Mouse (Mus musculus) heart, embryonic 10.5 days (tissue): ENCODE measurements around the gene Ccdc114. TPM values are rescaled to one million over a fixed set of nuclear protein-coding genes. Genes with fewer than 3 reads are reported as not detected.

Experiments
- DNase-seq: peaks from one replicate; pipeline ENCODE4 v3.0.0-alpha.2; 2017; ENCODE audit warnings: low spot score
- H3K27ac ChIP-seq: fragments of 300-500 bp; sonication (generic); 2 replicates; pipeline ENCODE4 v1.5.1; 2016; ENCODE audit warnings: mild to moderate bottlenecking
- H3K27me3 ChIP-seq: fragments of 300-500 bp; sonication (generic); 2 replicates; pipeline ENCODE4 v1.6.1; 2016; ENCODE audit warnings: mild to moderate bottlenecking; ENCODE audit not compliant: poor library complexity, insufficient read depth, severe bottlenecking
- H3K36me3 ChIP-seq: fragments of 300-500 bp; sonication (generic); 2 replicates; pipeline ENCODE4 v1.6.1; 2016; ENCODE audit warnings: mild to moderate bottlenecking, moderate library complexity
- H3K4me1 ChIP-seq: fragments of 300-500 bp; sonication (generic); 2 replicates; pipeline ENCODE4 v1.6.1; 2016; ENCODE audit warnings: mild to moderate bottlenecking
- H3K4me3 ChIP-seq: fragments of 300-500 bp; sonication (generic); 2 replicates; pipeline ENCODE4 v1.5.1; 2016; ENCODE audit warnings: mild to moderate bottlenecking, moderate library complexity
- H3K9me3 ChIP-seq: fragments of 300-500 bp; sonication (generic); 2 replicates; pipeline ENCODE4 v1.6.1; 2016; ENCODE audit warnings: mild to moderate bottlenecking, moderate library complexity
- WGBS: fragments of 180-500 bp; shearing (Covaris S2); methylation state at CpG from one replicate; pipeline ENCODE4 v1.1.7; 2016; 5-methylcytosine and 5-hydroxymethylcytosine counted together
- polyA plus RNA-seq: library from polyadenylated mRNA; unstranded; fragments of >200 nt; fragmentation: Nextera tagmentation; extraction: Ambion mirVana; gene quantifications from 2 replicates; pipeline ENCODE4 v1.2.1, GENCODE M21; 2016

Ccdc114 gene
- polyA plus RNA-seq, 1 experiment from 2014 or later, result 3.3 TPM

DNA sequence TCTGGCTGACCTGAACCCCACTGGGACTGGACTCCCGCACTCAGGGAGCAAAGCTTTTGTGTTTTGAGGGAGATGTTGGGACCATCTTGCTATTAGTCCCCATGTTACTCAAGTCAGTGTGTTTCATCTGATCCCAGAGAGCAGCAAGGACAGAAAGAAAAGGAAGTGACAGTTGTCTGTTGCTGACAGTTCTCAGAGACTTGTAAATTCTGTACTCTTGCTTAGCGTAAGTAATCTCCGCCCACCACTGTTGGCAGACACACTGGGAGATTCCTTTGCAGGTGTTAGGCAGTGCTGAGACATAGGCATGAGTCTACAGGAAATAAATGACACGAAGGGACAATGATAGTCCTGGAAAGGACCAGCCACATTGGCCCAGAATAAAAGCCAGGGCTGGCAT is 32.7 kb downstream of the Ccdc114 start:
- no peaks in the 10 kb centered on the region for H3K4me1 ChIP-seq
- no peak for DNase-seq
- H3K4me3 ChIP-seq, result no peak overlapping the region
- 62% methylated on average over 4 of the region's 4 CpGs for WGBS
- H3K9me3 ChIP-seq, result no peaks in the 10 kb centered on the region
- H3K27ac ChIP-seq, result no peak overlapping the region
- no peaks in the 10 kb centered on the region for H3K36me3 ChIP-seq
- no peaks in the 10 kb centered on the region for H3K27me3 ChIP-seq

GRCm38 (mm10) chr7:45971831-45972723 is 48.2 kb downstream of the Ccdc114 start:
- peaks cover 12% of the 10 kb centered on the region; the same call in 1 of the 2 replicates for H3K4me1 ChIP-seq
- no peak overlapping the region for H3K27ac ChIP-seq
- no peak overlapping the region for H3K4me3 ChIP-seq
- H3K27me3 ChIP-seq, result peaks cover 6% of the 10 kb centered on the region; the same call in 1 of the 2 replicates
- no peaks in the 10 kb centered on the region for H3K36me3 ChIP-seq
- WGBS, result 72% methylated on average over 11 of the region's 11 CpGs
- H3K9me3 ChIP-seq, result no peaks in the 10 kb centered on the region
- no peak for DNase-seq

GRCm38 (mm10) chr7:45973271-45973687 is 49.4 kb downstream of the Ccdc114 start:
- no peaks in the 10 kb centered on the region for H3K36me3 ChIP-seq
- peaks cover 13% of the 10 kb centered on the region; the same call in 1 of the 2 replicates for H3K4me1 ChIP-seq
- WGBS, result 82% methylated on average over 6 of the region's 6 CpGs
- H3K27ac ChIP-seq, result no peak overlapping the region
- no peak overlapping the region for H3K4me3 ChIP-seq
- DNase-seq, result no peak
- no peaks in the 10 kb centered on the region for H3K9me3 ChIP-seq
- H3K27me3 ChIP-seq, result peaks cover 6% of the 10 kb centered on the region; the same call in 1 of the 2 replicates

- no peaks in the 10 kb centered on the region for H3K9me3 ChIP-seq
- no peaks in the 10 kb centered on the region for H3K36me3 ChIP-seq
- H3K27ac ChIP-seq, result no peak overlapping the region
- peaks cover 13% of the 10 kb centered on the region; the same call in 1 of the 2 replicates for H3K4me1 ChIP-seq
- H3K4me3 ChIP-seq, result no peak overlapping the region
- DNase-seq, result no peak
- 0 out of 2 replicates have a peak, but pooled peaks cover 6% of the 10 kb centered on the region for H3K27me3 ChIP-seq
- 37% methylated on average over 6 of the region's 6 CpGs for WGBS
Measured at GRCm38 (mm10) chr7:45974103-45974502, 50.2 kb downstream of the Ccdc114 start.

GRCm38 (mm10) chr7:45974512-45974911 is 50.6 kb downstream of the Ccdc114 start:
- H3K4me3 ChIP-seq, result no peak overlapping the region
- no peaks in the 10 kb centered on the region for H3K36me3 ChIP-seq
- H3K4me1 ChIP-seq, result peaks cover 13% of the 10 kb centered on the region; the same call in 1 of the 2 replicates
- no peaks in the 10 kb centered on the region for H3K9me3 ChIP-seq
- H3K27me3 ChIP-seq, result peaks cover 8% of the 10 kb centered on the region; the same call in 1 of the 2 replicates
- 60% methylated on average over 6 of the region's 6 CpGs for WGBS
- no peak overlapping the region for H3K27ac ChIP-seq
- no peak for DNase-seq

DNA sequence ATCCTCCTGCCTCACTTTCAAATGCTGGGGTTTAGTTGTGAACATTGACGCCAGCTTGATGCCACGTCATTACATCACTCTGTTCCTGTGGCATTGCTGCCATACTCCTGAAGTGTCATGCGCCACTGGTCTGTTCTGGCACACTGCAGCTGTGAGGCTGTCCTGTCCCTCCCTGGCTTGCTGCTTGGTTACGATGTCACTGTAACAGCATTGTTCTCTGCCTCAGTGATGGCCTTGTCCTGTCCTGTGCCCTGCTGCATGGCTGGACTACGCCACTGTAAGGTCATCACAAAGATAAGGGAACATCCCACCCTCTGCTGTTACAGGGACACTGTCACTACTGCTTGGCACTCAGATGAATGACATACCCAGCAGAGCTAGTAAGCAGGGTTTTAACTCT is 57.7 kb downstream of the Ccdc114 start:
- H3K27me3 ChIP-seq, result peaks cover 14% of the 10 kb centered on the region; the same call in 1 of the 2 replicates
- 0 out of 2 replicates have a peak, but pooled peaks cover 6% of the 10 kb centered on the region for H3K4me1 ChIP-seq
- 73% methylated on average over 5 of the region's 5 CpGs for WGBS
- H3K27ac ChIP-seq, result no peak overlapping the region
- DNase-seq, result no peak
- H3K36me3 ChIP-seq, result no peaks in the 10 kb centered on the region
- H3K4me3 ChIP-seq, result no peak overlapping the region
- no peaks in the 10 kb centered on the region for H3K9me3 ChIP-seq

GRCm38 (mm10) chr7:45986893-45987292 is 63.0 kb downstream of the Ccdc114 start:
- Histone ChIP-seq H3K9me3 (no peaks in the 10 kb centered on the region), H3K27me3 (0 out of 2 replicates have a peak, but pooled peaks cover 7% of the 10 kb centered on the region), H3K4me3 (no peak overlapping the region), H3K4me1 (no peaks in the 10 kb centered on the region), H3K36me3 (no peaks in the 10 kb centered on the region), H3K27ac (no peak overlapping the region)
- 77% methylated on average over 6 of the region's 6 CpGs for WGBS
- no peak for DNase-seq

GRCm38 (mm10) chr7:45988344-45988743 is 64.5 kb downstream of the Ccdc114 start:
- Histone ChIP-seq H3K4me3 (no peak overlapping the region), H3K36me3 (no peaks in the 10 kb centered on the region), H3K4me1 (no peaks in the 10 kb centered on the region), H3K27me3 (0 out of 2 replicates have a peak, but pooled peaks cover under 1% of the 10 kb centered on the region), H3K9me3 (no peaks in the 10 kb centered on the region), H3K27ac (no peak overlapping the region)
- 88% methylated on average over 1 of the region's 1 CpGs for WGBS
- no peak for DNase-seq

GRCm38 (mm10) chr7:45992470-45992869 is 68.6 kb downstream of the Ccdc114 start:
- H3K4me1 ChIP-seq, result no peaks in the 10 kb centered on the region
- H3K27ac ChIP-seq, result no peak overlapping the region
- no peak overlapping the region for H3K4me3 ChIP-seq
- H3K36me3 ChIP-seq, result no peaks in the 10 kb centered on the region
- no peaks in the 10 kb centered on the region for H3K9me3 ChIP-seq
- 80% methylated on average over 8 of the region's 8 CpGs for WGBS
- no peak for DNase-seq
- H3K27me3 ChIP-seq, result no peaks in the 10 kb centered on the region; the same call in 1 of the 2 replicates

Other genes with a start within 250 kb of the Ccdc114 start
- 0.13 and 0.14 TPM in 2 replicates for gene Ntn5, start 240.1 kb upstream of the Ccdc114 start, polyA plus RNA-seq
- gene Sec1, start 229.7 kb upstream of the Ccdc114 start, polyA plus RNA-seq, result 0.51 and 0.75 TPM in 2 replicates
- 3.1 and 5.1 TPM in 2 replicates for gene Car11, start 224.2 kb upstream of the Ccdc114 start, polyA plus RNA-seq
- gene Dbp, start 219.0 kb upstream of the Ccdc114 start, polyA plus RNA-seq, result 2.7 and 3.2 TPM in 2 replicates
- 860 and 1,046 TPM in 2 replicates for gene Rpl18, start 208.6 kb upstream of the Ccdc114 start, polyA plus RNA-seq
- gene Sphk2, start 206.1 kb upstream of the Ccdc114 start, polyA plus RNA-seq, result 24.7 and 29.3 TPM in 2 replicates
- 0.76 and 1.2 TPM in 2 replicates for gene Fam83e, start 202.9 kb upstream of the Ccdc114 start, polyA plus RNA-seq
- gene Spaca4, start 198.3 kb upstream of the Ccdc114 start, polyA plus RNA-seq, result not detected in 2 replicates
- 0.57 and 1.8 TPM in 2 replicates for gene Lmtk3, start 140.3 kb upstream of the Ccdc114 start, polyA plus RNA-seq
- 0.46 and 0.79 TPM in 2 replicates for gene Sult2b1, start 139.4 kb upstream of the Ccdc114 start, polyA plus RNA-seq
- 99.1 and 124 TPM in 2 replicates for gene Cyth2, start 109.5 kb upstream of the Ccdc114 start, polyA plus RNA-seq
- 0.90 and 1.4 TPM in 2 replicates for gene Kcnj14, start 99.3 kb upstream of the Ccdc114 start, polyA plus RNA-seq
- gene Grwd1, start 93.1 kb upstream of the Ccdc114 start, polyA plus RNA-seq, result 69.8 and 97.9 TPM in 2 replicates
- gene Kdelr1, start 51.3 kb upstream of the Ccdc114 start, polyA plus RNA-seq, result 44.1 and 57.5 TPM in 2 replicates
- 0.10 and 0.18 TPM in 2 replicates for gene Grin2d, start 45.7 kb upstream of the Ccdc114 start, polyA plus RNA-seq
- gene Syngr4, start 27.4 kb upstream of the Ccdc114 start, polyA plus RNA-seq, result 0.99 and 1.5 TPM in 2 replicates
- gene Tmem143, start 27.1 kb upstream of the Ccdc114 start, polyA plus RNA-seq, result 5.8 and 6.5 TPM in 2 replicates
- 45.0 and 46.1 TPM in 2 replicates for gene Emp3, start 2.7 kb upstream of the Ccdc114 start, polyA plus RNA-seq
- 0.02 and 1.3 TPM in 2 replicates for gene Abcc6, start 106.2 kb downstream of the Ccdc114 start, polyA plus RNA-seq
- gene Nomo1, start 109.6 kb downstream of the Ccdc114 start, polyA plus RNA-seq, result 44.2 and 45.3 TPM in 2 replicates
- 3.2 and 7.2 TPM in 2 replicates for gene Kcnj11, start 176.7 kb downstream of the Ccdc114 start, polyA plus RNA-seq